Mouse (Mus musculus) thymus, adult 2 months (tissue): Measurements from ENCODE around the gene Cst12.

ENCODE experiments used
- CTCF ChIP-seq: fragments of 200-500 bp; IDR thresholded peaks from 2 replicates; pipeline ENCODE4 v1.5.1; 2012; ENCODE audit warnings: mild to moderate bottlenecking, control low read depth, low read length, moderate library complexity, borderline replicate concordance; ENCODE audit not compliant: control insufficient read depth, poor library complexity, insufficient read depth; ENCODE audit errors: extremely low read depth
- POLR2A ChIP-seq: fragments of 200-500 bp; IDR thresholded peaks from 2 replicates; pipeline ENCODE4 v1.6.1; 2012; ENCODE audit warnings: mild to moderate bottlenecking, low read length, control low read depth, moderate library complexity; ENCODE audit not compliant: control insufficient read depth, poor library complexity, insufficient read depth; ENCODE audit errors: extremely low read depth

GRCm38 (mm10) chr2:148806696-148807095 lies 17.5 kb downstream of the Cst12 start:
- no peak for TF ChIP-seq POLR2A
- TF ChIP-seq CTCF = no peak
